Mouse (Mus musculus) hindbrain, postnatal 0 days (tissue): ENCODE data around the gene Slc44a3. TPM values are rescaled to one million over a fixed set of nuclear protein-coding genes. Genes with fewer than 3 reads are reported as not detected.
A peak's percentile ranks its signal among the peaks of the same experiment; 100 is the strongest.

Experiments
- ATAC-seq: fragments of 200-750 bp; cut with Nextera tagmentation; 2 replicates; pipeline ENCODE4 v1.8.0; 2017; ENCODE audit warnings: mild to moderate bottlenecking, moderate TSS enrichment, moderate library complexity
- DNase-seq: peaks from one replicate; pipeline ENCODE4 v3.0.0-alpha.2; 2015; ENCODE audit warnings: low spot score
- H3K27ac ChIP-seq: fragments of 300-500 bp; sonication (generic); 2 replicates; pipeline ENCODE4 v1.5.1; 2014; ENCODE audit warnings: mild to moderate bottlenecking
- H3K27me3 ChIP-seq: fragments of 300-500 bp; sonication (generic); 2 replicates; pipeline ENCODE4 v1.6.1; 2014; ENCODE audit warnings: low read length, mixed read lengths; ENCODE audit not compliant: insufficient read depth
- H3K36me3 ChIP-seq: fragments of 300-500 bp; sonication (generic); 2 replicates; pipeline ENCODE4 v1.6.1; 2014; ENCODE audit warnings: low read length, mixed read lengths; ENCODE audit not compliant: insufficient read depth
- H3K4me1 ChIP-seq: fragments of 300-500 bp; sonication (generic); 2 replicates; pipeline ENCODE4 v1.6.1; 2014; ENCODE audit warnings: antibody characterized with exemption, low read length, mixed read lengths; ENCODE audit not compliant: insufficient read depth
- H3K4me2 ChIP-seq: fragments of 300-500 bp; sonication (generic); 2 replicates; pipeline ENCODE4 v1.6.1; 2014; ENCODE audit warnings: low read depth, mild to moderate bottlenecking, low read length, moderate library complexity, mixed read lengths
- H3K4me3 ChIP-seq: fragments of 300-500 bp; sonication (generic); 2 replicates; pipeline ENCODE4 v1.5.1; 2014; ENCODE audit warnings: low read length
- H3K9ac ChIP-seq: fragments of 300-500 bp; sonication (generic); replicated peaks from 2 replicates; pipeline ENCODE4 v1.6.1; 2014; ENCODE audit warnings: mild to moderate bottlenecking, low read length, moderate library complexity, mixed read lengths
- H3K9me3 ChIP-seq: fragments of 300-500 bp; sonication (generic); 2 replicates; pipeline ENCODE4 v1.6.1; 2016; ENCODE audit warnings: low read length, mixed read lengths
- CTCF ChIP-seq: IDR thresholded peaks from 2 replicates; pipeline ENCODE4 v1.5.1; 2016; ENCODE audit warnings: antibody characterized with exemption, control low read depth, low read depth
- WGBS: fragments of 180-500 bp; shearing (Covaris S2); extraction: QIAGEN DNeasy Blood & Tissue Kit; methylation state at CpG from one replicate; pipeline ENCODE4 v1.1.7; 2014; 5-methylcytosine and 5-hydroxymethylcytosine counted together
- polyA plus RNA-seq: library from polyadenylated mRNA; unstranded; fragments of >200 nt; fragmentation: Nextera tagmentation; extraction: Ambion mirVana; gene quantifications from 2 replicates; pipeline ENCODE4 v1.2.1, GENCODE M21; 2015
- total RNA-seq: library from RNA; depleted of rRNA; stranded (reverse); fragments of >200 nt; gene quantifications from 2 replicates; pipeline ENCODE4 v1.2.3, GENCODE M21; 2014

Slc44a3 gene
- total and polyA plus RNA-seq, 2 experiments from 2014 or later: 0.51 to 0.68 TPM

- DNase-seq: no peak
- H3K27ac ChIP-seq: no peak overlapping the region
- 72% methylated on average over 11 of the region's 11 CpGs for WGBS
- no peak for TF ChIP-seq CTCF
- no peaks in the 10 kb centered on the region for H3K4me1 ChIP-seq
- no peak overlapping the region for H3K9ac ChIP-seq
- H3K4me3 ChIP-seq: no peak overlapping the region
- no peaks in the 10 kb centered on the region for H3K27me3 ChIP-seq
- ATAC-seq: no peak
- H3K4me2 ChIP-seq: no peak overlapping the region
- no peaks in the 10 kb centered on the region for H3K36me3 ChIP-seq
- no peaks in the 10 kb centered on the region for H3K9me3 ChIP-seq
Measured at GRCm38 (mm10) chr3:121439623-121440161, 92.5 kb downstream of the Slc44a3 start.

GRCm38 (mm10) chr3:121437996-121438395 lies 94.2 kb downstream of the Slc44a3 start:
- no peaks in the 10 kb centered on the region for H3K9me3 ChIP-seq
- no peaks in the 10 kb centered on the region for H3K4me1 ChIP-seq
- H3K27ac ChIP-seq: no peak overlapping the region
- H3K4me2 ChIP-seq: no peak overlapping the region
- no peaks in the 10 kb centered on the region for H3K36me3 ChIP-seq
- ATAC-seq (no peak), DNase-seq (no peak)
- no peak for TF ChIP-seq CTCF
- no peak overlapping the region for H3K4me3 ChIP-seq
- H3K27me3 ChIP-seq: no peaks in the 10 kb centered on the region
- H3K9ac ChIP-seq: no peak overlapping the region
- WGBS: 53% methylated on average over 7 of the region's 7 CpGs

GRCm38 (mm10) chr3:121437070-121437469 lies 95.1 kb downstream of the Slc44a3 start:
- Histone ChIP-seq H3K9ac (no peak overlapping the region), H3K4me1 (no peaks in the 10 kb centered on the region), H3K4me2 (no peak overlapping the region), H3K36me3 (no peaks in the 10 kb centered on the region), H3K9me3 (no peaks in the 10 kb centered on the region), H3K4me3 (no peak overlapping the region), H3K27me3 (no peaks in the 10 kb centered on the region), H3K27ac (peak overlapping the region; percentile 20; the same call in 1 of the 2 replicates)
- ATAC-seq (no peak), DNase-seq (no peak)
- WGBS: 67% methylated on average over 7 of the region's 7 CpGs
- TF ChIP-seq CTCF: no peak

GRCm38 (mm10) chr3:121435296-121435695 lies 96.9 kb downstream of the Slc44a3 start:
- Histone ChIP-seq H3K4me2 (peak overlapping the region; percentile 25; the same call in 1 of the 2 replicates), H3K27ac (peak overlapping the region; percentile 27; the same call in 1 of the 2 replicates), H3K9ac (no peak overlapping the region), H3K4me3 (no peak overlapping the region), H3K4me1 (no peaks in the 10 kb centered on the region), H3K9me3 (no peaks in the 10 kb centered on the region), H3K36me3 (no peaks in the 10 kb centered on the region), H3K27me3 (no peaks in the 10 kb centered on the region)
- 56% methylated on average over 5 of the region's 5 CpGs for WGBS
- ATAC-seq (peak; percentile 67), DNase-seq (no peak)
- no peak for TF ChIP-seq CTCF

- H3K36me3 ChIP-seq: no peaks in the 10 kb centered on the region
- no peak overlapping the region for H3K4me3 ChIP-seq
- no peaks in the 10 kb centered on the region for H3K9me3 ChIP-seq
- DNase-seq (no peak), ATAC-seq (no peak)
- no peak for TF ChIP-seq CTCF
- H3K27me3 ChIP-seq: no peaks in the 10 kb centered on the region
- H3K9ac ChIP-seq: no peak overlapping the region
- H3K4me2 ChIP-seq: no peak overlapping the region
- WGBS: 42% methylated on average over 8 of the region's 8 CpGs
- H3K27ac ChIP-seq: peak overlapping the region; percentile 17; the same call in 1 of the 2 replicates
- peaks cover 4% of the 10 kb centered on the region; the same call in 1 of the 2 replicates for H3K4me1 ChIP-seq
Measured at GRCm38 (mm10) chr3:121433968-121434533, 98.2 kb downstream of the Slc44a3 start.

- Histone ChIP-seq H3K27ac (no peak overlapping the region), H3K9ac (no peak overlapping the region), H3K4me2 (no peak overlapping the region), H3K9me3 (no peaks in the 10 kb centered on the region), H3K27me3 (no peaks in the 10 kb centered on the region), H3K36me3 (no peaks in the 10 kb centered on the region), H3K4me1 (peaks cover 10% of the 10 kb centered on the region; the same call in 1 of the 2 replicates), H3K4me3 (no peak overlapping the region)
- WGBS: 85% methylated on average over 6 of the region's 6 CpGs
- DNase-seq: no peak
- TF ChIP-seq CTCF: no peak
- no peak for ATAC-seq
Measured at GRCm38 (mm10) chr3:121433359-121433758, 98.8 kb downstream of the Slc44a3 start.
